Comparison of ENCODE assay signal across 26 mouse cellular contexts in genomic region chr14:59051478-59051879, GRCm38 (mm10).
DNase-seq lines count a peak whose midpoint lies in the region; ATAC-seq and TF ChIP-seq lines count a peak whose summit lies in the region.
"Had no signal": no experiment of that assay in that cellular context is flagged by ENCODE, and none has a peak within 500 bp of the region (broad histone marks: within the 10 kb centered on the region; RNA-seq: fewer than 3 reads in every experiment).

No protein-coding gene starts in this region.

- H3K4me3 ChIP-seq in forebrain, embryonic 13.5 days: no peak overlapping the region
- H3K4me3 ChIP-seq: embryonic facial prominence, embryonic 12.5 days; heart, embryonic 12.5 days; hindbrain, embryonic 10.5 days; limb, embryonic 15.5 days; liver, embryonic 15.5 days; lung, embryonic 15.5 days; midbrain, embryonic 15.5 days had no signal

- no peak overlapping the region for H3K4me2 ChIP-seq in forebrain, embryonic 13.5 days
- H3K4me2 ChIP-seq: embryonic facial prominence, embryonic 12.5 days; heart, embryonic 12.5 days; limb, embryonic 15.5 days; liver, embryonic 15.5 days; lung, embryonic 15.5 days; midbrain, embryonic 15.5 days had no signal

- no peak for TF ChIP-seq CTCF in Patski (IDR thresholded peaks at IDR 0.05)

- H3K4me1 ChIP-seq in forebrain, embryonic 13.5 days: peaks cover 3% of the 10 kb centered on the region; the same call in 1 of the 2 replicates
- H3K4me1 ChIP-seq: heart, embryonic 12.5 days; limb, embryonic 15.5 days; liver, embryonic 15.5 days; lung, embryonic 15.5 days; midbrain, embryonic 15.5 days had no signal

- H3K27ac ChIP-seq in forebrain, embryonic 13.5 days: no peak overlapping the region
- H3K27ac ChIP-seq: embryonic facial prominence, embryonic 12.5 days; hindbrain, embryonic 10.5 days; kidney, postnatal 0 days; limb, embryonic 15.5 days; liver, embryonic 15.5 days; lung, embryonic 15.5 days; midbrain, embryonic 15.5 days; stomach, postnatal 0 days had no signal

- H3K36me3 ChIP-seq in forebrain, embryonic 13.5 days (ENCODE audit: poor library complexity, severe bottlenecking): no peaks in the 10 kb centered on the region
- H3K36me3 ChIP-seq: embryonic facial prominence, embryonic 12.5 days; heart, embryonic 12.5 days; hindbrain, embryonic 10.5 days; limb, embryonic 15.5 days; liver, embryonic 15.5 days; lung, embryonic 15.5 days; midbrain, embryonic 15.5 days had no signal

- H3K27me3 ChIP-seq in Patski: no peaks in the 10 kb centered on the region
- H3K27me3 ChIP-seq in forebrain, embryonic 13.5 days: no peaks in the 10 kb centered on the region
- H3K27me3 ChIP-seq: embryonic facial prominence, embryonic 12.5 days; heart, embryonic 12.5 days; limb, embryonic 15.5 days; liver, embryonic 15.5 days; lung, embryonic 15.5 days; midbrain, embryonic 15.5 days had no signal

- 7% methylated on average over 6 of the region's 6 CpGs for WGBS in forebrain, embryonic 13.5 days

- POLR2A ChIA-PET in Patski (lab: Charles Lee): interaction anchor here (0.7 kb wide), 1 partner anchor 259 kb away, joined by 5 read pairs; no protein-coding TSS in a partner anchor

- H3K9me3 ChIP-seq in forebrain, embryonic 13.5 days (replicated peaks): no peaks in the 10 kb centered on the region
- H3K9me3 ChIP-seq: embryonic facial prominence, embryonic 12.5 days; heart, embryonic 12.5 days; hindbrain, embryonic 10.5 days; limb, embryonic 15.5 days; liver, embryonic 15.5 days; lung, embryonic 15.5 days; midbrain, embryonic 15.5 days had no signal

- CTCF ChIA-PET in Patski (lab: Charles Lee): interaction anchor here (1.0 kb wide), 1 partner anchor 10 kb away, joined by 3 read pairs; no protein-coding TSS in a partner anchor

- ATAC-seq in Patski: peak; percentile 96
- ATAC-seq in forebrain, embryonic 13.5 days: no peak
- ATAC-seq: forebrain, embryonic 16.5 days; hindbrain, embryonic 16.5 days; midbrain, embryonic 15.5 days had no signal

- peak; percentile 58 for DNase-seq in 3T3-L1 (ENCODE audit: low read depth, low spot score)
- DNase-seq in CD4-positive, CD25-positive, alpha-beta regulatory T cell, adult 2 months (ENCODE audit: low read depth, low spot score): peak; percentile 29
- peak; percentile 93 for DNase-seq in Patski (ENCODE audit: low read depth, low spot score)
- DNase-seq in induced T-regulatory cell, adult 2 months (ENCODE audit: low read depth): peak; percentile 25
- DNase-seq in adrenal gland, adult 2 months: no peak
- no peak for DNase-seq in cerebellum, postnatal 4 days (ENCODE audit: low spot score in 2 of 2)
- DNase-seq: adrenal gland, postnatal 10 days; cerebellum, postnatal 10 days; gastrocnemius, postnatal 14 days; heart, adult 11 months; heart, postnatal 10 days; kidney, adult 18-20 months; layer of hippocampus, adult 9-11 months; lung, postnatal 36 days had no signal

- in situ Hi-C loops in Patski (cut with MboI; ENCODE audit: low pct_unique_long_range_greater_than_20kb): no loop called here

- H3K9ac ChIP-seq in forebrain, embryonic 13.5 days: no peak overlapping the region
- H3K9ac ChIP-seq: embryonic facial prominence, embryonic 12.5 days; heart, embryonic 12.5 days; limb, embryonic 15.5 days; liver, embryonic 15.5 days; lung, embryonic 15.5 days; midbrain, embryonic 15.5 days had no signal

Comparison
In these comparisons a context has a peak if more than half of its experiments do, and no peak if none do; other contexts are left out.
1. DNase-seq: peak in 3T3-L1 (single experiment), CD4-positive, CD25-positive, alpha-beta regulatory T cell, adult 2 months (single experiment), Patski (single experiment) and induced T-regulatory cell, adult 2 months (single experiment); none in adrenal gland, adult 2 months (single experiment) and cerebellum, postnatal 4 days (0 of 2).